Mouse (Mus musculus): ENCODE measurements around the gene Scyl1.

Gene Scyl1

DNA sequence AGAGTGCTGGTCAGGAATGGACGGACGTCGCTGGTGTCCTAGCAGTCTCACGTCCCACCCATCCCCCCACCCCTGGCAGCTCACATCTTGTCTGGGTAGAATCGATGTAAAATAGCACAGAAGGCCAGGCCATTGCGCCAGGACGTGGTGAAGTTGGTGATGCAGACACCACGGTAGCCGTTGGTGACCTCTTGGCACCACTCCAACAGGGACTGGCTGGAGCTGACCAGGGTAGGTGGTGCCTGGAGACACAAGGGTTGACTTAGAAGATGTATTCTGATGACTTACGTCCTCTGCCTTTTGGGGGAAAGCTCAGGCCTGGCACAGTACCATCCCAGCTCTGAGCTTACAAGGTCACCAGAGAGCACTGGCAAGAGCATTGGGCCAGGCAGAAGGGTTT lies 54.3 kb downstream of the Scyl1 start:
- DNase-seq (ENCODE audit: low spot score in 2 of 2), result no peak

DNA sequence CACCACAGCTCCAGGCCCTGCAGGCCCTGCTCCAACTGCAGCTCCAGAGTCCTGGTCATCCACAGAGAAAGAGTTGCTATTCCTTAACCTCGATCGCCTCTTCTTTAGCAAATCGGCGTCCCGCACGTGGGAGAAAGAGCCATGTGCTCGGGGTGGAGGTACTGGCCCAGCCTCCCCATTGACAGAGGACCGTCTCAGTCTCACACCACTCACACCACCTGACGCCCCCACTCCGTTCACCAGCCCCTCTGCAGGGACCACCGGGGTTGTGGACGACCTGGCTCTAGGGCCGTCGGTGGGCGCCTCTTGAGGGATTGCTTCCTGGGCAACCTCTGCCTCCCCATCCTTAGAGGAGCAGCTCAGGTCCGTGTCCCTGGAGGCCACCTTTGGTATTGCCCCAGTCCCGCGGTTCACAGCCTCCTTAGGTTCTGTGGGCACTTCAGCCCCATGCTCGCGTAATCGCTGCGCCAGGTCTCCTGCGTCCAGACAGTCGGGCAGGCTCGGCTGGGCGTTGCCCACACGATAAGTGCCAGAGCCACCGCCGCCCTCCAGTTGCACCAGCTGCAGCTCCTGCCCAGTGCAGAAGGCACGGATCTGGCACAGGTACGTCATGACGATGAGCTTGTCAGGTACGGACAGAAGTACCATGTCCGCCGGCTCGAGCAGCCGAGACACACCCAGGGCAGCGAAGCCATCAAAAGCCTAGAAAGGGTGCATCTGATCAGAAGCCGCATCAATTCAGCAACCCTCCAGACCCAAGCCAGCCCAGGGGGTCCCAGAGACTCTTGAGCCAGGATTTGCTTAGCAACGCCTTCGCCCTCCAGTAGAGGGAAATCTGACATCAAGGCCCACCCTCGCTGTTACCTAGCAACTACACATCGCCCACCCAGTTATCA lies 55.2 kb downstream of the Scyl1 start:
- DNase-seq (ENCODE audit: low spot score in 2 of 2), result no peak

DNA sequence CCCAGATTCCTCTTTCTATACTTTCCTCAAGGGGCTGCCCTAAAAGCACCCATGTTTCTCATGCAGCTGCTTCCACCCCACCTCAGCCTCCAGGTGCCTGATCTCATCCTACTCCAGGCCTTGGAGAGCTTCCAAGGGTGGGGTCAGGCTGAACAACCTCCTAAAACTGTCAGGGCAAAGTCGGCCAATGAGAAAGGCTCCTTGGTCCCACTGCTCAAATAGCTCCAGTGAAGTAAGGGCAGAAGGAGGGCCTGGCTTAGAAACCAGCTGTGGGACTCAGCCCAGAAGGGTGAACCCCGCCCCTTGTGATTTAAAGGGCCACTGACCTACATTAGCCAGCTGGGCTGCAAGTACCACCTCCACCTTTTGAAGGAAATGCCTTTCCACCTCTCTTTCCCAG lies 57.5 kb downstream of the Scyl1 start:
- DNase-seq (ENCODE audit: low spot score in 2 of 2), result no peak

DNA sequence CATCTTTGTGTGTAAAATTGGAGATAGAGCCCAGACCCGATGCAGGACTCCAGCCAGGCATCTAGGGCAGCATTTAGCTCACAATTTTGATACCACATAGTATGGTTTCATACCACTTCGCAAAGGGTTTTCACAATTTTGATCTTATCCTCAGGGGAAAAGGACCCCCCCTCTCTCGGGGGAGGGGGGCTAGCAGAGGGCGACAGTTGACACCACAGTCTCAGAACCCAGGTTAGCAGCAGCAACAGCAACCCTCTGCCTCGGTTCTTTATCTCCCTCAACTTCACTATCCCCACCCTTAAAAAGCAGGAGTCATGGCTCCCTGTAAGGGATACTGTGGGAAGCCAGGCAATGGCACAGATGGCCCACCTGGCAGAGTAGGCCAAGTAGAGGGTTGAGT lies 58.0 kb downstream of the Scyl1 start:
- no peak for DNase-seq (ENCODE audit: low spot score in 2 of 2)

DNA sequence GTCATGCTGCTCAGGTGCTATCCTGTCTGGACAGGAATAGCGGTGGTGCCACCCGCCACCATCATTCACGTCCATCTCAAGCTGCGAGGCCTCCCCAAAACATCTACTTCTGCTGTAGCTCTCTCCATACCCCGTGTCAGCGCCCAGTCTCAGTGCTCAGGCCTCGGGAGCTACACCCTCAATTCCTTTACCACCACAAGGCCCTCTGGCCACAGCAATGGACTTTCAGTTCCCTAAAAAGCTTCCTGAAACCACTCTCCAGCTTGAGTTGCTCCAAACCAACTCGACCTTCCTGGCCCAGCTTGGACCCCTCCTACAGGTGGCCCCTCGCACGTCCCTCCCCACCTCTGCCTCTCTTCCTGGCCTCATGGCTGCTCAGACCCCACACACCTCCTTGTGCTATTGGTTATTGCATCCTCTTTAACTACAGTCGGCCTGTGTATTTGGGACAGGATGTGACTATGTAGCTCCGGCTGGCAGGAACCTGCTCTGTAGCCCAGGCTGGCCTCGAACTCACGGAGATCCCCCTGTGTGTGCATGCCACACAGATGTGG lies 59.2 kb downstream of the Scyl1 start:
- DNase-seq (ENCODE audit: low spot score in 2 of 2), result no peak

DNA sequence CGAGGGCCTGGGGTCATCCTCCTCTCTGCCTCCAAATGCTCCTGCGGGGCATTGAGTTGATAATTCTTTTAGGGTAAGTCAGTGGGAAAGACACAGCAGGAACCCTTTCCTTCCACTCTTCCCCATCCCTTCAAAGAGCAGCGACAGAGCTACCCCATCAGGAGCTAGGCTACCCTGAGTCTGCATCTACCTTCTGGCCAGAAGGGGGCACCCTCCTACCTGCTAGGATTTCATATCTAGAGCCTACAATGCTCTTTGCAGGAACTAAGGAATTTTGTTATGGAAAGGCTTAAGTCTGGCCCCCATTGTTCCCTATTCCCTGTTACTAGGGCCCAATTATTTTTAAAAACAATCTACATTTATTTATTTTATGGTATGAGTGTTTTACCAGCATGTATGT lies 60.0 kb downstream of the Scyl1 start:
- peak in 1 of 2 experiments; percentile 80 for DNase-seq (ENCODE audit: low spot score in 2 of 2)

DNA sequence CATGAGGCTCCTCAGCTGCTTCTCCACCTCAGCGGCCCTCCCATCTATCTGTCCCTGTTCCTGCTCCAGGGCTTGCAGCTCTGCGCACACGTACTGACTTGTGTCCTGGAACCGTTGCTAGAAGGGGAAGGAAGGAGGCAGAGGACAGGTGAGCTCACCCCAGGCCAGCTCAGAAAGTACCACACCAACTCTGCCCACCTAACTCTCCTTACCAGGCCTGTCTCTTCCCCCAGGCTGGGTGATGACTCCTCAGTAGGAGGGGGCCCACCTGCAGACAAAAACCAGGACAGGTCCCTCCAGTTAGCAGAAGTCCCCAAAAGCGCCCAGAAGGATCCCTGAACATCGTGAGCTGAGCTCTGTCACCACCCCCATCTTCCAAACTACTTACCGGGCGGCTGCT lies 60.6 kb downstream of the Scyl1 start:
- no peak for DNase-seq (ENCODE audit: low spot score in 2 of 2)

DNA sequence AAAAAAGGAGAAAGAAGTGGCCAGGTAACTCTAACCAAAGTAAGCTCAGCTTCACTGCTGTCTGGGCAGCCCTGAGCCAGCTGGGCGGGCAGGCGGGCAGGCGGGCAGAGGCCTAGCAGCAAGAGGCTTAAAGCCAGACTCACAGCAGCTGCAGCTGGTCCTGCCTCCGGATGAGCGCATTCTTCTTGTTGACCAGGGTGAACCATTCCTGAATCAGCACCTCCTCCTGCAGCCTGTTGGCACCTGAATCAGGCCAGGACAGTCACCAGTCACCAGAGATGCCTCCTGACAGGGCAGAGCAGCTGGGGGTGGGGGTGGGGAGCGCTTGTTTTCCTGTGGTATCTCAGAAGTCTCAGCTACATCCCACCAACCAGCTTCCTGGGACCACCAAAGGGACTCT lies 61.2 kb downstream of the Scyl1 start:
- DNase-seq (ENCODE audit: low spot score in 2 of 2), result no peak

Measured in left cerebral cortex, adult 9 months (tissue).